Mouse (Mus musculus) 3T3-L1 (cell line): Measurements from ENCODE around the gene Slc25a13.
A peak's percentile ranks its signal among the peaks of the same experiment; 100 is the strongest.

ENCODE experiments used
- DNase-seq: peaks from one replicate; pipeline ENCODE4 v3.0.0-alpha.2; 2015; ENCODE audit warnings: low read depth, low spot score

Gene Slc25a13

DNA sequence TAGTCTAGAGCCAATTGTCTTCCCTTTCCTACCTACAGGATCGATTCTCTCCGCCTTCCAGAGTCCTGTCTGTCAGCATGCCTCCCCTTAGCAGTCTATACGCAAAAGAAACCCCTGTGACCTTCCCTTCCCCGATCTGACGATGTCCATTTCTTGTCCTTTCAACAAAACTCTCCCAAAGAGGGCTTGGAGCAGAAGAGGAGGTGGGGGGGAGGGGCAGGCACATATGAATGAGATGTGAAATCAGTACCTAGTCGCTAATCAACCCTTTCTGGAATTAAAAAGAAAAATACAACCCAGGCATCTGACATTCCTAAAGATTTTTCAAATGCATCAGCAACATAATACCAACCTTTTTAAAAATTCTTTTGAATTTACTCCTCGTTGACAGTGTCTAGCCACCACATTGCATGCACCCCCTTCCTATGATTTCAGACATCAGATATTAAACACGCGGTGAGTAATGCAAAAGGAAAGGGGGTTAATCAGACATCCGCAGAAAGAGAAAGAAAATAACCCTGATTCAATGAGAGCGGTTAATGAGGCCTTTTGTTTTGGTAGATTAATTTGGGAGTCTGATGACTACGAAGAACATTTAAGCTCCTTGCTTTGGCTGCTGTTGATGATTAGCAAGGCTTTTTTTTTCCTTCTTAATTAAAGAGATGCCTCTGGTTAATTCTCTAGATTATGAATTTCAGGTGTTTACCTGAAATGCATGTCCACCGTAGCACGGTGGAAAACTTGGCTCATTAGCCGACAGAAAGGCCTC, 43.6 kb downstream of the Slc25a13 start:
- DNase-seq, result no peak

DNA sequence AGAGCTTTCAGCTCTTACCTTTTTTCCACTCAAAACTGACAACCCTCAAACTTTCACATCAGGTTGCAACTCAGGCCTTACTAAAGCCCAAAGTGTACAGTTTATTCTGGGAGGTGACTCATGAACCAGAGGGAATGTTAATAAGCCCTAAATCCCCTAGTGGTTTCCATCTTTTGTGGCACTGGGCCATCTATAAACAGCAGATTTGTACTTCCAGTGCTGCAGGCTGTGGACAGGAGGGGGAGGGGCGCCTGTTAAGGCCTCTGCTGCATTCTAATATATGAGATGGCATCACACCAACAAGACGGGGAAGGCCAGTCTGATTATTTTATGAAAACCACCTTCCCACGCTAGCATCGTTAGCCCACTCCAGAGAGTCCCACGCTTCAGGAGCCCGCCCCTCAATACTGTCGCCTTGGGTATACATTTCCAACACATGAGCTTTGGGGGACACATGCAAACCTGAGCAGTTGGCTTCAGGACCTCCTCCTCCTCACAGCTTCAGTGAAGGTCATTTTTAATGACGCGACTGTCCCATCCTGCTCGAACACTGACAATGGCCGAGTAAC, 48.3 kb downstream of the Slc25a13 start:
- peak; percentile 94 for DNase-seq

DNA sequence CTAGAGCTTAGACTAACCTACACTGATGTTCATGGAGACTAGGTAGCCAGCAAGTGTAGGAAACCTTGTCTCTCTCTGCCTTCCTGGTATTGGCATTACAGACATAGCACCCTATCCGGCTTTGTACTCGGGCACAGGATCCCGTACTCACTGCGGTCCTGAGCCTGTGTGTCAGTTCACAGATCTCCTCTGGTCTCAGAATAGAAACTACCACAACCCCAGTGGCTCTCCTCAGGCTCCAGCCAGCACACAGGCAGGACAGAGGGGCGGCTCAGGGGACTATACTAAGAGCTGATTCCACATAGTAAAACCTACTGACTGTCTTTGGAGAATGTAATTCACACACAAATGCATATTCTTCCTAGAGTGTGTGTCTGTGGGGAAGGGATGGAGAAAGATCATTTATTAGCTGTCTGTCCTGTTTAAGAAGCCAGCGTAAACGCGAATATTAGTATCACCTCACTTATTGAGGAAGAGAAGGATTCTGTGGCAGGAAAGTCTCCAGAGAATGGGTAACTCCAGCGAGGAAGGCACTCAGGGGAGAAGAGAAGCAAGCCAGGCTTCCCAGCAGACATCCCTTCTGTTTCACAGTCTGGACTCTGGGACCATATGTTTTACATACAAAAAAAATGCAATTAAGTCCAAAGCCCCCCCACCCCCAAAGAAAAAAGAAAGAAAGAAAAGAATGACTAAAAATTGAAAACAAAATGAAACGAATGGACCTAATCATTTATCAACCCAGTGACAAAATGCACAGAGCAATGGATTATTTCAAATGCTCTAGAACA, 49.4 kb downstream of the Slc25a13 start:
- no peak for DNase-seq

DNA sequence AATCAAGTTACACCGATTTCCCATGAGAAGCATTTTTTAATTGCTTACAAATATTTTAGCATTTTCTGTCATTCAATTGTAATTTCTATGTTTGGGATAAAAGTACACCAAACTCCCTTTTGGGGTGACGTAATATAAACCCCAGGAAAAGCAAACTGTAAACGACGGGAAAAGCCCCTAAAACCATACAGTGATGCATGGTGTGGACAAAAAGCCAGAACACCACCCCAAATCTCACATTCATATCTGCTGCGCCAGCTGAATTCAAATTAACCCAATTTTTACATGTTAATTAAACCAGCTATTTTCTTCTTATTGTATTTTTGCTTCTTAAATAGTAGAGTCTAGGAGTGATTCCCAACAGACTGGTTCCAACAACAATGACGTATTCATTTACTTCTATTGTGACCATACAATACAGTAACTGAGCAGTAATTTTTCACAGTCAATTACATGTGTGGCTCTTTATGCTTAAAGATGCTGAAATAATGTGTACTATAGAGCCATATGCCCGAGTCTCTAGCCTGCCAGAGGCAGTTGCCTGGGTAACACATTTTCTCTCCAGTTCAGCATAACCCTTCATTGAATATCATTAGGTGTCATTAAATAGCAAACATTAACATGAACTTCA, 53.9 kb downstream of the Slc25a13 start:
- DNase-seq, result no peak

DNA sequence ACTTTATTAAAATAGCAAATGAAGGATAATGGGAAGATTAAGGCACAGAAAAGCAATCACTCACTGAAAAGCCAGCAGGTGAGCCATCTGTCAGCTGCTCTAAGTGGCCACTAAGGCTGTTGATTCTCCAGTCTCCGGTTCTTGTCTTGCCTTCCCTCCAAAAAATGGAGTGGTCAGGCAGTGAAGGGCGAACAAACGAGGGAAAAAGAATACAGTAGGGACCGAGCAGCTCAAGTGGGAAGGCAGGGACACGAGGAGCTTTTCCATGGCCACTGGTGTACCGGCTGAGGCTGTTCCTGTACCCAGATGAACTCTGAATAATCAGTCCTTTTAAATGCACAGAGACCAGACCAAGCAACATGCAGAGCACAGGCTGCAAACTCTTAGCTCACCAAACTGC, 54.8 kb downstream of the Slc25a13 start:
- no peak for DNase-seq

DNA sequence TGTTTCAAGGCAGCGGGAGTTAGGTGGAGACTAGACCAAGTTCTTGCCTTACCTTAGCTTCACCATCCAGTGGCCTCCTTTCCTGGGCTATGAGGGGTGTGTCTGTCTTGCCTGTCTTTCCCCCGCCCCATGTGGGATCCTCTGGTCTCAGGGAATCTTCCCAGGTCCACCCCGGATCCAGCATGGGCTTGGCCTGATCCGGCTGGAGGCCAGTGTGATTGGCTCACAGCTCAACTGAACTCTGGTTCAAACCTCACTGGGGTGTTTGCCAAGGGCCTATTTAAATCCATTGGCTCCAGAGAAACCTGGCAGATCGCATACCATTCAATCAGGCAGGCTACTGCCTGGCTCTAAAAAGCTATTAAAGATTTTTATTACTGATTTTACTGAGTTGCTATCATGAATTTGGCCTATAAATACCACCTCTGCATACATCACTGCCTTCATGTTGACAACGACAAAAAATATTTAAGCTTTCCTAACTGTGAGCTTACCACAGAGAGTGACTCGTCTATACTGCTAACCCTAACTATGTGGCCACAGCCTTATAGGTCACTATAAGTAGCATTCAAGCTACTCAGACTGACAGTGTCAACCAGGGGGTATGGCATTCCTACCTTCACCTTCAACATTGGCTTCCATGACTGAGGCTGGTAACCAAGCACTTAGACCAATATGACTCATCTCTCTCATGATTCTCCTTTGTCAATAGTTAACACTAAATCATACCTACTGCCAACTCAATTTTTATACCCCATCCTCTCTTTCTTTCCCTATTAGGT, 56.1 kb downstream of the Slc25a13 start:
- peak; percentile 49 for DNase-seq

DNA sequence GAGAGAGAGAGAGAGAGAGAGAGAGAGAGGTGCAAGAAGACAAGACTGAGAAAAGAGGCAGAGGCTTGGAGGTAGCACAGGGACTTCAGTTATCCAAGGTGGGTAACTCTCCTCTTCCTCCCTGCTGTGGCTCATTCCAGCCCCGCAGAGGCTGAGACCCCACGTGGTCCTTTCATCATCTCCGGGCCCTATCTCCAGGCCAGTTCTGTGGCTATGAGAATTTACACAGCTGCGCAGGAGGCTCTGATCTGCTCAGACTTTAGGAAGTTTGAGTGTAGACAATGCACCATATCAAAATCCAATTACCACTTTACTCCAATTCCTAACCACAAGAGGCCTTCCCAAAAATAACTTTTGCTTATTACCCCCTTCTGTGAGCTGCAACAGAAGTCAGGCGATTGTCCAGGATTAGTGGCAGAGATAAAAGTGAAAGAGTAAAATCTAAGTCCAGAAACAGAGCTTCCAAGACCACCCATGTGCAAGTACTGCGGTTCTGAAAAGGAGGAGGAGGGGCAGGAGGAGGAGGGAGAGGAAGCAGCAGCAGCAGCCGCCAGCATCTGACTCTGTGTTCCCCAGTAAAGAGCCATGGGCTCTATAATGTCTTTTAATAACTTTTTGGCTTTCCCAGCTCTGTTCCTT, 57.6 kb downstream of the Slc25a13 start:
- no peak for DNase-seq

DNA sequence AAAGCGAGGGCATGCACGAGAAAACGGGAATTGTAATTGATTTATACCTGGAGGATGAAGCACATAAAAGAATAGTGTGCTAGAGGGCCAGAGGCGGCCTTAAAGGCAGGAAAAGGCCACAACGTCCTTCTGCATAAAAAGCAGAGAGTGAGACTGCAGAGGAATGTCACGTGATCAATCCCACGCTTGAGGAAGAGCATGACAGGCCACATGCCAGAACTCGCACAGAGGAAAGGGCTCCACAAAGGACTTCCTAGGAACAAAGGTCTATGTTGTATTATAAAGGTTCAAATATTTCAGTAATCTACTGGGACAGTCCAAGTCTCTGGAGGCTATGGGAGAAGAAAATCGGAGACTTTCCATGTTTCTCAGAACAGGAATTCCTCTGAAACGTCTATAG, 63.5 kb downstream of the Slc25a13 start:
- no peak for DNase-seq

DNA sequence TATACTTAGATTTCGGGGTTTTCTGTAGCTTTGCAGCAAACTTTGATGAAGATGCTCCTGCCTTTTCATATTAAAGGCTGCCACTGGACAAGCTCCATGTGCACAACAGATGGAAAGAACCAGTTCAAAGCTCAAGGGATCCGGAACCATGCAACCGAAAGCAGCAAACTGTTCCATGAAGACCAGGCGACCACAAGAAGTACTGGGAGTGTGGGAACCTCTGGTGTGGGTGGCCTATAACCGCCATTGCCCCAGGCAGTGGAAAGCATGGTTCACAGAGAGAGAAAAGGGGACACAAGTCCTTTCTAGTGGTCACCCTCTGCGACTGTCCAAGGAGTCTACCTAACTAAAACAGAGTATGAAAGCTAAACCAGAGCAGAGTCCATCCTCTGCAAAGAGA, 66.2 kb downstream of the Slc25a13 start:
- DNase-seq, result no peak

DNA sequence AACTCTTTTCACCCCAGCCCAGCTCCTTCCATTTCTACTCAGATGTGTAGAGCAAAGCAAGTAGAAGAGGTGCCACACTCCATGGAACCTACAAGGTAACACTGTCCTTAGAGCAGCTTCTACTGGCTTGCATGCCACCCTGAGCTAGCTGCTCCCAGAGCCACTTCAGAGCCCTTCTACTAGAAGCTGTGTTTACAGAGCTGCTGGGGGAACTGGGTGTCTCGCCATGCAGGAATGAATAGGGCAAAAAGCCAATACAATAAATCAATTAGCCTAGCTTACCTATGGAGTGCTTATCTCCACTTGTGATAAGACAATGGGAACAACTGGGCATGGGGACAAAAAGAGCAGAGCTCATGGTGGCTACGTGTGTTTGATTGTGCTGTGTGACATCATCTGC, 67.2 kb downstream of the Slc25a13 start:
- DNase-seq, result no peak

DNA sequence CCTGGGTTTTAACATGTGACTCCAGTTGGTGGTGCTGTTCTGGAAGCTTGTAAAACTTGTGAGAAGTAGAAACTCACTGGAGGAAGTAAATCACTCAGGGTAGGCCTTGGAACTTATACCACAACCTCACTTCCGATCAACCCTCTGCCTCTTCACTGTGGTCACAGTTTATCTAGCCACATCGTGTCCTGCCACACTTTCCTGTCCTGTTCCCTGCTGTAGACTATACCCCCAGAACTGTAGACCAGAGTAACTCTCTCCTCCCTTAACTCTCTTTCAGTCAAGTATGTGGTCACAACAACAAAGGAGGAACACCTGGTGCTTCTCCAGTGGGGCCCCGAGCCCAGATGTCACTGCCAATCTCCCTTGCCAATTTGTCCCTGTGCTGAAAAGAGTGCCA, 67.6 kb downstream of the Slc25a13 start:
- no peak for DNase-seq

DNA sequence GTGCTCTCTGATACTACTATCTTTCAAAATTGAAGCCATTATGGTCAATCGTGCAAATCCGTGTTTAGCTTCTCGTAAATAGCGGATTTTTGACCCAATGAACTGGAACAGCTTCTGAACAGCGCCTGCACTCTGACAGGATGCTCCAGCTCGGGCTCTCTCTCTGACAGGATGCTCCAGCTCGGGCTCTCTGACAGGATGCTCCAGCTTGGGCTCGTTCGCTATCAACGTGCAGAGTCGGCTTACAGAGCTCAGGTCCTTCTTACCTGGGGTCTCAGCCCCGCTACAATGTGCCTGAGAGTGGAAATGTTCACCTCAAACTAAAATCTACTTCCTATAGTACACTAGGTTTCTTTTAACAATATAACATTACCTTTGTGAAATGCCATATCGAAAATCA, 71.6 kb downstream of the Slc25a13 start:
- DNase-seq, result no peak

DNA sequence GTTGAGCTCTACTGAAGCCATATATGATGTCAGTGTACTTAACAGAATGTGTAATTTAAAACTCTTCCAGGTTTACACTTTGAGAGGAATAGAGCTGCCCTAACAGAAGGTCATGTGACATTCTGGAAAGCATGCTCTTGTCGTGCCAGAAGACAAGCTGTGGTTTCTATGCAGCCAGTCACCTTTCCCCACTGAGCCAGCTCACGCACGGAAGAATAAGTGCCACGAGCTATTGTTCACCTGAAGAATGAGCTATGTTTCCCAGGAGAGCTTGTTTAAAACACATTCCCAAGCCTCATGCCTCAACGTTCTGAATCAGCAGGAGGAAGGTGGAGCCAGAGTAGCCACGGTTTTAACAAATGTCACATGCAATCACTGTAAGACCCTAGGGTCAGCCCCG, 73.4 kb downstream of the Slc25a13 start:
- DNase-seq, result no peak

DNA sequence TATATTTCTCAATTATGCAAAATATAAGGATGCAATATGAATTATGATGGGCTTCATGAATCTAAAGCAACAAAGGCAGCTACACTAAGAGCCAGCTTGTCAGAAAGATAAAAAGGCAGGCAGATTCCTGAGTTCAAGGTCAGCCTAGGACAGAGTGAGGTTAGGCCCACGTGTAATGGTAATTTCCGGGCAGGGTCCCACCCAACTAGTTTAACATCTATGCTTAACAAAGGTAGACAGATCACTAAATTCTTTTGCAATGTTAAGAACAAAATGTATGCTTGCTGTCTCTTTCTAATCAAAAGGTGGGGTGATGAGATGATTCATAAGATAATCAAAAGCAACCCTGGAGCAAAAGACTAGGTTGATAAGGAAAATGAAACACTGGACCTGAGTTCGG, 76.6 kb downstream of the Slc25a13 start:
- DNase-seq, result no peak

DNA sequence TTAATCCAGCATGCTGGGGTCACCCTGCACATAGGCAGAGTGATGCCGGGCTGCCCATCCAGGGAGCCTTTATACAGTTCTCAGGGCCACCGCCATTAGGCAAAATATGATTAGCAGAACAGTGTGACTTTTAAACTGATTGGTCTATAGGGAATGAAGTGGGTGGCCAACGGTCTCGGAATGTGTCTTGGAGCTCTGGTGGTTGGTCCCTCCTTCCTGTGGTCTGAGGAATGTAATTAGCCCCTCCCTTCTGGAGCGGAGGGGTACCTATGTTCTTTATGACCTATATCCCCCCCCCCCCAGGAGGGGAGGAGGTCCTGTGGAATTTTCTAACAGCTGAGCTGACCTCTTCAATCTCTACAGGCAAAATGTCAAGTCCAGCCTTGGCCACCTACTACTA, 77.9 kb downstream of the Slc25a13 start:
- no peak for DNase-seq

DNA sequence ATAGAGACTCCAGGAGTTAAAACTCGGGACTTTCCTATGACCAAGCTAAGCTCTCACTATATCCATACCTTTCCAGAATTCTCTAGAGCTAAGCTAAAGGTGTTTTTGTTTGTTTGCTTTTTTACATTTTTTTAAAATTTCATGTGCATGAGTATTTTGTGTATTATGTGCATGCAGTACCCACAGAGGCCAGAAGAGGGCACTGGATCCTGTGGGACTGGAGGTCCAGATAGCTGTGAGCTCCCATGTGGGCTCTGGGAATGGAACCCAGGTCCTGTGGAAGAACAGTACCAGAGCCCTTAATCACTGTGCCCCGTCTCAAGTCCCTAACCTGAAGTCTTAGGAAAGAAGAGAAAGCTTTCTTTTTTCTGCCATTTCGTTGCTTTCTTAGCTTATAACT, 80.2 kb downstream of the Slc25a13 start:
- DNase-seq, result peak; percentile 50

DNA sequence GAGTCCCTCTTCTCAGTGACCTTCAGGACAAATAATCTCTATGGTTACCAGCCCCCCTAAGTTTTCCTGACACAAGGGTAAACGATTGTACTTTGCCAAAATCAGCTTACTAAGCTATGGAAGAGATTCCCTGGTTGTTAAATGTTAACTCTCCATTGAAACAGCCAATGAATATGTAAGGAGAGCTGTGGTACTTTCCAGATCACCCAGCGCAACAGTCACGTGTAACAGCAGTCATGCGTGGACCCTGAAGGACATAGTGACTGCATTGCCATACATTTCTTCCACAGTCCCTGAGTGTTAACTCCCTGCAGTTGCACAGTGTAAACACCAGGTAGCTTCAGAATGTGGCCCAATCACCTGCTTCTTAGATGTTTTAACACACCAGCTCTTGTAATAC, 82.0 kb downstream of the Slc25a13 start:
- no peak for DNase-seq

DNA sequence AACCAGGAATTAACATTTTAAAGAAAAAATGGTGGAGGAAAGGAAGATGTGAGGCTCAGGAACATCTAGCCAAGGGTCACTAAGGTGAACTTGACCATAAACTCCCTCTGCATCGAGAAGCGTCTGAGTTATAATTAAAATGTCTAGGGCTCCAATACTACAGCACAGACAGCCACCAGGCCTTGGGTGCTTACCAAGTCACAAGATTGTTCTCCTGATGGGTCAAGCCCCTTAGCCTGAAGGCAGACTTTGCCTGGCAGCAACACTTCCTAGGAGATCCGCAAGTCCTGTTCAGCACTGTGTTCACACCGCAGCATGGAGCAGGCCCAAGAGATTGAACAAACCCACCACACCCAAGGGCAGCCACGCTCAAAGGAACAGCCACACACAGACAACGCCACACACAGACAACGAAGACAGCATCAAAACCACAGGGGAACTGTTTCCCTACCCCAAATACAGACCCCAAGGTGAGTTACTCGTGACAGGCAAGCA, 83.4 kb downstream of the Slc25a13 start:
- DNase-seq, result no peak

DNA sequence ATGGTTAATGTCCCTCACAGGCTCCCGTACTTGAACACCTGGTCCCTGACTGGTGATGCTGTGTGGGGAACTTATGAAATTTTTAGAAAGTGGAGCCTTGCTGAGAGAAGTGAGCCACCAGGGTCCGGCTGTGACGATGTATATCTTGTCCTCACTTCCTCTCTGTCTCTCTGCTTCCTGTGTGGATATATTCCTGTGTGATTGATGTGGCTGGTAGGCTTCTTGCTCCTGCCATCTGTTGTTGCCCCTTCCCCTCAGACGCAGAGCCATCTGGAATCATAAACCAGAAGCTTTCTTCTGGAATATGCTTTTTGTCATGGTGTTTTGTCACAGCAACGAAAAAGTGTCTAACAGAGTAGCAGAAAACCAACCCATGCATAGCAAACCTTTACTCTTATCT, 84.9 kb downstream of the Slc25a13 start:
- no peak for DNase-seq

DNA sequence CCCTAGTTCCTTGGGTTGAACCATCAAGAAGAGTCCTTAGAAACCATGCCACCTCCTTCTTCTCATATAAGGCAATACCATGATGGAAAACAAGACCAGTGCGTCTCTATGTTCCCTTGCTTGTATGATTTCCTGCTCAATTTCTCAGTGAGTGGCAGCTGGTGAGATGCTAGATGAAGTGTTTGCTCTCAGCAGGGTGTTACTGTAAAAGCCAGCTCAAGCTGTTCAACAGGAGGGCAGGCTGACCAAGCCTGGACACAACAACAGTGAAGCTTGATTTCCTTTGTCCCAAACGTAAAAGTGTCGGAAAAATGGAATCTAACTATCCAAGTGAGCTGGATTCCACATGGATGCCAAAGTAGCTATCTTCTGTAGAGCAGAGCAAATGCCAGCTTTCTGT, 91.4 kb downstream of the Slc25a13 start:
- no peak for DNase-seq

DNA sequence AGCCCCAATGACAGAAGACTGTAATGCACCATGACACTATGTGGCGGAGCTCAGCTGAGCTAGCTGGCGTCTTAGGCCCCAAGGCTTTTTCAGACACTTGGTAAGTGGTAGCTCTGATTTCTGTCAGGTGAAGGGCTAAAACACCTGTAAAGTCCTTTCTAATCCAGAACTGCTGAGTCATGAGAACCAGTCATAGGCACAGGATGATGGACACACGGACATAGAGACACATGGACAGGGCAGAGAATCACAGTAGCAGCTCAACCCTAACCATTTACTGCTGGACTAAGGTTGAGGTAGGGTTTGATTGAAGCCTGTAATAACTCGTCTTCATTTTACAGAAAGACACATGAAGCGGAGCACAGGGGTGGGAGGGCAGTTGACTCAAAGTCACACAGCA, 95.1 kb downstream of the Slc25a13 start:
- no peak for DNase-seq
